Mouse (Mus musculus) splenic B cell, adult 2 months (primary cell): ENCODE measurements at regions not wholly inside any gene's neighbourhood (a gene's known extent, or its start where the extent isn't known, plus 50 kb on each side); places are given as distances from the start of the nearest gene placed in this dataset.

Source experiments
- DNase-seq: peaks from one replicate; pipeline ENCODE4 v3.0.0-alpha.2; 2011; ENCODE audit warnings: low read depth, low spot score
- H3K27me3 ChIP-seq: 2 replicates; pipeline ENCODE4 v1.6.1; 2012; ENCODE audit warnings: mild to moderate bottlenecking, low read length, moderate library complexity, mixed read lengths; ENCODE audit not compliant: control insufficient read depth, poor library complexity, insufficient read depth, severe bottlenecking
- H3K36me3 ChIP-seq: 2 replicates; pipeline ENCODE4 v1.6.1; 2012; ENCODE audit warnings: mild to moderate bottlenecking, low read length, moderate library complexity, mixed read lengths; ENCODE audit not compliant: control insufficient read depth, poor library complexity, insufficient read depth, severe bottlenecking

- no peaks in the 10 kb centered on the region for H3K27me3 ChIP-seq
- DNase-seq: no peak
- H3K36me3 ChIP-seq: no peaks in the 10 kb centered on the region
These were observed 1159.7 kb upstream of the A1bg start for GRCm38 (mm10) chr15:62082539-62082938.

- DNase-seq: no peak
- no peaks in the 10 kb centered on the region for H3K27me3 ChIP-seq
- H3K36me3 ChIP-seq: no peaks in the 10 kb centered on the region
These were observed 1156.6 kb upstream of the A1bg start for GRCm38 (mm10) chr15:62079155-62080109.

- Histone ChIP-seq H3K36me3 (no peaks in the 10 kb centered on the region), H3K27me3 (no peaks in the 10 kb centered on the region)
- DNase-seq: no peak
These were observed 1153.9 kb upstream of the A1bg start for GRCm38 (mm10) chr15:62076552-62077234.

GRCm38 (mm10) chr15:62074735-62075134 is 1151.9 kb upstream of the A1bg start:
- DNase-seq: no peak
- Histone ChIP-seq H3K36me3 (no peaks in the 10 kb centered on the region), H3K27me3 (no peaks in the 10 kb centered on the region)

- Histone ChIP-seq H3K36me3 (no peaks in the 10 kb centered on the region), H3K27me3 (no peaks in the 10 kb centered on the region)
- no peak for DNase-seq
These were observed 1150.8 kb upstream of the A1bg start for GRCm38 (mm10) chr15:62073595-62073994.

- no peaks in the 10 kb centered on the region for H3K36me3 ChIP-seq
- DNase-seq: no peak
- no peaks in the 10 kb centered on the region for H3K27me3 ChIP-seq
These were observed 1148.5 kb upstream of the A1bg start for GRCm38 (mm10) chr15:62071311-62071710.

GRCm38 (mm10) chr15:62068422-62069160 is 1145.8 kb upstream of the A1bg start:
- no peak for DNase-seq
- Histone ChIP-seq H3K27me3 (no peaks in the 10 kb centered on the region), H3K36me3 (no peaks in the 10 kb centered on the region)

GRCm38 (mm10) chr15:62064399-62064798 is 1141.6 kb upstream of the A1bg start:
- Histone ChIP-seq H3K27me3 (no peaks in the 10 kb centered on the region), H3K36me3 (no peaks in the 10 kb centered on the region)
- no peak for DNase-seq

GRCm38 (mm10) chr15:62057449-62057848 is 1134.6 kb upstream of the A1bg start:
- no peaks in the 10 kb centered on the region for H3K36me3 ChIP-seq
- DNase-seq: peak; percentile 62
- no peaks in the 10 kb centered on the region; the same call in 1 of the 2 replicates for H3K27me3 ChIP-seq

GRCm38 (mm10) chr15:62056889-62057288 is 1134.1 kb upstream of the A1bg start:
- no peaks in the 10 kb centered on the region for H3K36me3 ChIP-seq
- no peak for DNase-seq
- no peaks in the 10 kb centered on the region; the same call in 1 of the 2 replicates for H3K27me3 ChIP-seq

- no peak for DNase-seq
- Histone ChIP-seq H3K36me3 (no peaks in the 10 kb centered on the region), H3K27me3 (no peaks in the 10 kb centered on the region; the same call in 1 of the 2 replicates)
These were observed 1133.6 kb upstream of the A1bg start for GRCm38 (mm10) chr15:62056401-62056800.

GRCm38 (mm10) chr15:62055011-62055410 is 1132.2 kb upstream of the A1bg start:
- no peak for DNase-seq
- Histone ChIP-seq H3K36me3 (0 out of 2 replicates have a peak, but pooled peaks cover 3% of the 10 kb centered on the region), H3K27me3 (no peaks in the 10 kb centered on the region; the same call in 1 of the 2 replicates)

- Histone ChIP-seq H3K36me3 (0 out of 2 replicates have a peak, but pooled peaks cover 3% of the 10 kb centered on the region), H3K27me3 (no peaks in the 10 kb centered on the region; the same call in 1 of the 2 replicates)
- DNase-seq: no peak
These were observed 1130.8 kb upstream of the A1bg start for GRCm38 (mm10) chr15:62053420-62054239.

GRCm38 (mm10) chr15:62049416-62049815 is 1126.6 kb upstream of the A1bg start:
- H3K27me3 ChIP-seq: no peaks in the 10 kb centered on the region
- 0 out of 2 replicates have a peak, but pooled peaks cover 3% of the 10 kb centered on the region for H3K36me3 ChIP-seq
- DNase-seq: no peak
